Mouse (Mus musculus): Measurements from ENCODE around the gene Arhgef6. TPM values are rescaled to one million over a fixed set of nuclear protein-coding genes. Genes with fewer than 3 reads are reported as not detected.

Gene Arhgef6
- 115 TPM for polyA plus RNA-seq (2017; shearing (Covaris generic))

GRCm38 (mm10) chrX:57338371-57339211, at the start of gene Arhgef6:
Arhgef6 (minus strand) TSS chrX:57338729.

GRCm38 (mm10) chrX:57211876-57212275, 126.7 kb downstream of the Arhgef6 start, which contains the start of gene Cd40lg:
Cd40lg (plus strand) TSS chrX:57212143.

Other genes starting within 250 kb of the Arhgef6 start
- 47.2 TPM for gene Cd40lg, start 126.6 kb downstream of the Arhgef6 start, polyA plus RNA-seq (2017; shearing (Covaris generic))
- 73.7 TPM for gene Rbmx, start 54.3 kb upstream of the Arhgef6 start, polyA plus RNA-seq (2017; shearing (Covaris generic))
- not detected for gene Gm364, start 70.4 kb upstream of the Arhgef6 start, polyA plus RNA-seq (2017; shearing (Covaris generic))
- gene Gpr101, start 165.0 kb upstream of the Arhgef6 start, polyA plus RNA-seq (2017; shearing (Covaris generic)) = not detected

All from CD4-positive, CD25-positive, alpha-beta regulatory T cell (primary cell).